Mouse (Mus musculus) stomach, embryonic 16.5 days (tissue): ENCODE results near the gene Fam131b. TPM values are rescaled to one million over a fixed set of nuclear protein-coding genes. Genes with fewer than 3 reads are reported as not detected.

Experiments used
- ATAC-seq: fragments of 200-750 bp; cut with Nextera tagmentation; 2 replicates; pipeline ENCODE4 v1.8.0; 2017; ENCODE audit warnings: moderate number of reproducible peaks, moderate TSS enrichment; ENCODE audit not compliant: insufficient read depth, low FRiP score
- H3K27ac ChIP-seq: fragments of 300-500 bp; sonication (generic); 2 replicates; pipeline ENCODE4 v1.5.1; 2014; ENCODE audit warnings: low read length
- H3K27me3 ChIP-seq: fragments of 300-500 bp; sonication (generic); 2 replicates; pipeline ENCODE4 v1.6.1; 2014; ENCODE audit warnings: low read length, control low read depth, mixed read lengths; ENCODE audit not compliant: control insufficient read depth, insufficient read depth
- H3K36me3 ChIP-seq: fragments of 300-500 bp; sonication (generic); 2 replicates; pipeline ENCODE4 v1.6.1; 2014; ENCODE audit warnings: low read length; ENCODE audit not compliant: control insufficient read depth, insufficient read depth
- H3K4me1 ChIP-seq: fragments of 300-500 bp; sonication (generic); 2 replicates; pipeline ENCODE4 v1.6.1; 2014; ENCODE audit warnings: low read length, control low read depth, mixed read lengths; ENCODE audit not compliant: control insufficient read depth, insufficient read depth
- H3K4me2 ChIP-seq: fragments of 300-500 bp; sonication (generic); 2 replicates; pipeline ENCODE4 v1.6.1; 2014; ENCODE audit warnings: low read depth, low read length, mixed read lengths
- H3K4me3 ChIP-seq: fragments of 300-500 bp; sonication (generic); replicated peaks from 2 replicates; pipeline ENCODE4 v1.5.1; 2014; ENCODE audit warnings: mild to moderate bottlenecking, low read length
- H3K9ac ChIP-seq: fragments of 300-500 bp; sonication (generic); 2 replicates; pipeline ENCODE4 v1.6.1; 2014; ENCODE audit warnings: low read length
- H3K9me3 ChIP-seq: fragments of 300-500 bp; sonication (generic); replicated peaks from 2 replicates; pipeline ENCODE4 v1.6.1; 2016; ENCODE audit warnings: low read length, control low read depth; ENCODE audit not compliant: control insufficient read depth
- WGBS: fragments of 180-500 bp; shearing (Covaris S2); extraction: QIAGEN DNeasy Blood & Tissue Kit; methylation state at CpG from one replicate; pipeline ENCODE4 v1.1.7; 2014; 5-methylcytosine and 5-hydroxymethylcytosine counted together
- polyA plus RNA-seq: library from polyadenylated mRNA; unstranded; fragments of >200 nt; fragmentation: Nextera tagmentation; extraction: Ambion mirVana; gene quantifications from 2 replicates; pipeline ENCODE4 v1.2.1, GENCODE M21; 2015

Fam131b gene
- polyA plus RNA-seq, 1 experiment from 2014 or later: 0.32 TPM

DNA sequence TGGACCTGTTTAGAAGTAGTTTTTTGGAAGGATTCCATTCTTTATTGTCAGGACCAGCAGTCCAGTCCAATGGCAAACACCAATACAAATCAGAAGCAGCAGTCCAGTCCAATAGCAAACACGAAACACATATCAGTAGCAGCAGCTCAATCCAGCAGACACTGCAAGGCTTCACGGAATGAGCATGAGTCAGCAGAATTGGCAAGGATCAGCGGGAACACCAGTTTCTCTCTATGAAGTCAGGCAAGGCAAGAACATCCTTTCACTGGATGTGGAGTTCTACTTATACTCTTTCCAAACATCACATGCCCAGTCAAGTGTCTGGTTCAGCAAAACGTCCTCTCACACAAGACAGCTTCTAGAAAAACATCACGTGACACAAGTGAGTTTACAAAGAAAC lies 15.5 kb upstream of the Fam131b start:
- Histone ChIP-seq H3K9me3 (no peaks in the 10 kb centered on the region), H3K4me2 (no peak overlapping the region), H3K4me1 (no peaks in the 10 kb centered on the region), H3K4me3 (no peak overlapping the region), H3K36me3 (no peaks in the 10 kb centered on the region), H3K9ac (no peak overlapping the region), H3K27me3 (no peaks in the 10 kb centered on the region), H3K27ac (no peak overlapping the region)
- 74% methylated on average over 5 of the region's 5 CpGs for WGBS
- ATAC-seq: no peak

DNA sequence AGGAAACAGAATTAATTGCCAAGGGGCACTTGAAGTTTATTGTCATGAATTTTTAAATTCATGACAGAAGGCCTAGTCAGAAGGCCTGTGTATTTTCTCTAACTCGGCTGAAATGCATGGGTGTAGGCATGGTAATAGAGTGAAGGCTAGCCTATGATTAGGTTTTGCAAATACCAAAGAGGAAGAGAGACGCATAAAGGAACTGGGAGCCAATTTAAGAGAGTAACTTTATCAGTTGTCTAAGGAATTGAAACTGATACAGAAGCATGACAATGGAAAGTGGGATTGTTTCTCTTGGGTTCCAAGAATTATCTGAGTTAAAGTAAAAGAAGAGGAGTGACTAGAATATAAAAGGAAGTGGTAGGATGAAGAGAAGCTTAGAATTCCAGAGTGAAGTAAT lies 14.7 kb upstream of the Fam131b start:
- H3K9ac ChIP-seq: no peak overlapping the region
- H3K4me3 ChIP-seq: no peak overlapping the region
- H3K36me3 ChIP-seq: no peaks in the 10 kb centered on the region
- no peaks in the 10 kb centered on the region for H3K9me3 ChIP-seq
- no peaks in the 10 kb centered on the region for H3K27me3 ChIP-seq
- ATAC-seq: no peak
- no peak overlapping the region for H3K4me2 ChIP-seq
- no peaks in the 10 kb centered on the region for H3K4me1 ChIP-seq
- 84% methylated on average over 2 of the region's 2 CpGs for WGBS
- no peak overlapping the region for H3K27ac ChIP-seq

DNA sequence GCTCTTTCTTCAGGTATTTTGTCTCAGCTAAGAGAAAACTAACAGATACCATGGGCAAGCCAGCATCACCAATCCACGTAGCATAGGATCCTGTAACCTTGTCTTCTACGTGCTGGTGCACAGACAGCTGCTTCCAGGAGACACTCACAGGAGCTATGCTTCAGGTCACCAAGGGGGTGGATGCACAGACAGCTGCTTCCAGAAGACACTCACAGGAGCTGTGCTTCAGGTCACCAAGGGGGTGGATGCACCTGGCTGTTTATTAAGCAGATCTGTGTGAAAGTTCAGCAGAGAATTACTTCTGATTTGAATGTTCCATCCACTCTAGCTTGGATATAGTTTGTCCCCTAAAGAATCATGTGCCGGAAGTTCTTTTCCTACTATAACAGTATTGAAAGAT lies 6.5 kb upstream of the Fam131b start:
- H3K9me3 ChIP-seq: no peaks in the 10 kb centered on the region
- H3K4me3 ChIP-seq: no peak overlapping the region
- H3K4me2 ChIP-seq: no peak overlapping the region
- no peaks in the 10 kb centered on the region for H3K36me3 ChIP-seq
- no peak overlapping the region for H3K9ac ChIP-seq
- H3K27me3 ChIP-seq: no peaks in the 10 kb centered on the region
- no peaks in the 10 kb centered on the region for H3K4me1 ChIP-seq
- no peak overlapping the region for H3K27ac ChIP-seq
- WGBS: 91% methylated on average over 3 of the region's 3 CpGs
- no peak for ATAC-seq

DNA sequence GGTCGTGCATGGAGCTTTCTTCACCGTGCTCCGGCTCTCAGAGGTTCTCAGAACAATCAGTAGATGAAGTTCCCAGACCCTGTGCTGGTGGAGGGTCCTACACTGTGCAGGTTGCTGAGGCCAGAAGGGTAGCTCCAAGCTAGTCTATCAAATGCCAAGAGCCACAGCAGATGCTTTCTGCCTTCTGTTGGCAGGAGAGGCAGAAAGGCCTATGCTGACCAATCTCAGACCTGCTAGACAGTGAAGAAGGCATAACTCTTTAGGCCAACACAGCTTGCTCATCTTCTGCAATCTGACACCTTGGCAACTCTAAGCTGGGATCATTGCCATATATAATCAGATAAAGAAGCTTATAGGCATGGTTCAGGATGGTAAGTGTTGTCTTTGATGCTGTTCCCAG lies 5.8 kb upstream of the Fam131b start:
- Histone ChIP-seq H3K4me3 (no peak overlapping the region), H3K27me3 (0 out of 2 replicates have a peak, but pooled peaks cover 3% of the 10 kb centered on the region), H3K36me3 (no peaks in the 10 kb centered on the region), H3K27ac (no peak overlapping the region), H3K4me2 (no peak overlapping the region), H3K4me1 (no peaks in the 10 kb centered on the region), H3K9me3 (no peaks in the 10 kb centered on the region), H3K9ac (no peak overlapping the region)
- no peak for ATAC-seq
- 70% methylated on average over 3 of the region's 3 CpGs for WGBS

DNA sequence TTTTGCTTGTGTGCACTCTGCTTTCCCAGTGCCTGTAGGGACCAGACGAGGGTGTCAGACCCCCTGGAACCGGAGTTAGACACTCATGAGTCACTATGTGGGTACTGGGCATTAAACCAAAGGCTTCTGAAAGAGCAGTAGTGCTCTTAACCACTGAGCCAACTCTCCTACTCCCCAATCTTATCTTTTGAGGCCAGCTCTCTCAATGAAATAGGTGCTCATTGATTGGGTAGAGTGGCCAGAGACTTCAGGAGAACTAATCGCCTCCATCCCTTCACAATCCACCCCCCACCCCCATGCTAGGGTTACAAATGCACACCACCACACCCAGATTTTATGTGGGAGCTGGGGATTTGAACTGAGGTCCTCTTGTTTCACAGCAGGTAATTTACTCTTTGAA lies 4.3 kb upstream of the Fam131b start:
- WGBS: 77% methylated on average over 3 of the region's 3 CpGs

DNA sequence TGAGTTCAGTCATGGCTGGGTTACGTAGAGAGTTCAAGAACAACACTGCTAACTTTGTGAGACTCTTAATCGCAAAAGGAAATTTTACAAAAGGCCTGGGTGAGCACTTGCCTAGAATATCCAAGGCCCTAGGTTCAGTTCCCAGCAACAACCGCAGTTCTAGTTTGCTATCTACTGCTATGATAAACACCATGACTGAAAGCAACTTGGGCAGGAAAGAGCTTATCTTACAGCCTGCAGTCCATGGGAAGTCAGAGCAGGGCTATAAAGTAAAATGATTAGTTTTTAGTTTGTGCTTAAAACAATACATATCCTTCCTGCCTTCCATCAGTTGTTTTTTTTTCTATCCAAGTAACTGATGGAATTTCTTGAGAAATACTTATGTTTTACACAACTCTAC lies 2.1 kb upstream of the Fam131b start:
- ATAC-seq: no peak
- Histone ChIP-seq H3K4me3 (no peak overlapping the region), H3K27ac (no peak overlapping the region), H3K4me1 (peaks cover 7% of the 10 kb centered on the region), H3K9me3 (no peaks in the 10 kb centered on the region), H3K36me3 (no peaks in the 10 kb centered on the region), H3K4me2 (no peak overlapping the region), H3K9ac (no peak overlapping the region), H3K27me3 (peaks cover 22% of the 10 kb centered on the region)
- WGBS: 85% methylated on average over 3 of the region's 3 CpGs

More for the DNA sequence above, 4.3 kb upstream of the Fam131b start:
- peaks cover 9% of the 10 kb centered on the region for H3K27me3 ChIP-seq
- no peak overlapping the region for H3K27ac ChIP-seq
- no peak overlapping the region for H3K4me2 ChIP-seq
- H3K9me3 ChIP-seq: no peaks in the 10 kb centered on the region
- no peak overlapping the region for H3K4me3 ChIP-seq
- ATAC-seq: no peak
- H3K36me3 ChIP-seq: no peaks in the 10 kb centered on the region
- peaks cover 3% of the 10 kb centered on the region for H3K4me1 ChIP-seq
- no peak overlapping the region for H3K9ac ChIP-seq

DNA sequence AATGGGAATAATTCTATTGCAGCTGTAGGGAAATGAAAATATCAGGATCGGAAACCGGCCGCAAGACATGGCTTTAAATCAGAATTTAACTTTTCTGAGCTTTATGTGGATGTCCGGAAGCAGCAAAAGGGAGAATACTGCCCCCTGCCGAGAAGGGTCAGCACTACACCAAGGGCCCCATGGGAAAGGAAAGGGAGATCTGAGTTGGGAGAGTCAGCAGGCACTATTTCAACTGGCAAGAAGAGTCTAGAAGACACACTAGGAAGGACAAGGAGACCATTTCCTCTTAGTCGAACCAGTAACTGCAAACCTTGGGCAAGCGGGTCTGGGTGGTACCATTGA lies 796 bp upstream of the Fam131b start:
- WGBS: 6% methylated on average over 7 of the region's 7 CpGs
- no peak for ATAC-seq

DNA sequence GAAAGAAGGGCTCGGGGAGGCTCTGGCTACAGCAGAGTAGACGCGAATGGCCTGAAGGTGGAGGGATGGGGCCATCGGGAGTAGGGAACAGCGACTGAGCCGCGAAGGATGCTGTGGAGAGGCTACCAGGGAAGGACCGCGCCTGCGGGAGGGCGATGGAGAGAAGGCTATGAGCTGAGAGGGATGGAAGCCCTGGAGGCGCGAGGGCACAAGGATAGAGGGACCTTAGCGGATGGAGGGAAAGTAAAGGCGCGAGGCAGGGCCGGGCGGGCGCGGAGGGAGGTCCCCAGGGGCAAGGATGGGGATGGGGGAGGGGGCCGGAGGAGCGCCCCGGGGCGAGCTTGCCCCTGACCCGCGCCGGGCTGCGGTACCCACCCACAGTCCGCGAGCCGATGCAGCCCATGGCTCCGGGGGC lies 369 bp downstream of the Fam131b start:
- peaks cover 27% of the 10 kb centered on the region for H3K27me3 ChIP-seq

More for the DNA sequence above, 796 bp upstream of the Fam131b start:
- Histone ChIP-seq H3K27me3 (peaks cover 27% of the 10 kb centered on the region), H3K27ac (no peak overlapping the region), H3K4me2 (peak overlapping the region; percentile 96), H3K36me3 (no peaks in the 10 kb centered on the region), H3K9ac (peak overlapping the region; percentile 56; the same call in 1 of the 2 replicates), H3K4me3 (peak overlapping the region; percentile 60), H3K9me3 (no peaks in the 10 kb centered on the region), H3K4me1 (peaks cover 7% of the 10 kb centered on the region)

DNA sequence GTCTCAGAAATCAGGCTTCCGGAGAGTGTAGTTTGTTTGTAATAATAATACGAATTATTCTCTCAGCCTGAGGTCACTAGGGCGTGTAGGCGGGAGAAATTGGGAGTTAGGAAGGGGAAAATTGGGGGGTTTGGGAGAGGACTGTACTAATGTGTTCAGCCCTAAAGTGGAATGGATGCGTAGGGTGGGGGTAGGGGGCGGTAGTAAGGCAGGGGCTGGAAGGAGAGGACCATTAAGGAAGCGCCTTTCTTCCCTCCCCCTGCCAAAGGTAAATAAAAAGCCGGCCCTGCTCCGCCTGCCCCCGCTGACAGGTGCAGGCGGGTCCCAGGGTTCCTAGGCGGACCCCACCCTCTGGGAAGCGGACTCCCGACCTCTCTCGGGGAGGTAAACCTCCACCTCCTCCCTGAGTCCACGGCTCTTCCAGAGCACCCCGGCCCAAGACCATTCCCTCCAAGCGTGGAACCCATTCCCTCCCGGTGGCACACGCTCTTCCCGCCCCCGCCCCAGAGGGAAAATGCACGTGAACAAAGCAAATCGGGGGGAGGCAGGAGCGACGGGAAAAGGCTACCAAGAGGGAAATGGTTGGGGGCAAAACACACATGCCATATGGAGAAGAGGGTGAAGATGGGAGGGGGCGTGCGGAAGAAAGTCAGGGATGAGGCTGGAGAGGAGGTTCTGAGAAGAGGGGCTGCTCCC lies 924 bp downstream of the Fam131b start:
- H3K9ac ChIP-seq: peak overlapping the region; percentile 56; the same call in 1 of the 2 replicates
- ATAC-seq: 0 out of 2 replicates have a peak, but pooled peaks have one; percentile 27

More for the DNA sequence above, 369 bp downstream of the Fam131b start:
- peaks cover 7% of the 10 kb centered on the region for H3K4me1 ChIP-seq
- peak overlapping the region; percentile 56 for H3K9ac ChIP-seq
- peak overlapping the region; percentile 96 for H3K4me2 ChIP-seq
- WGBS: under 1% methylated on average over 31 of the region's 32 CpGs
- no peaks in the 10 kb centered on the region for H3K36me3 ChIP-seq
- peak overlapping the region; percentile 60 for H3K4me3 ChIP-seq
- H3K27ac ChIP-seq: no peak overlapping the region
- peak; percentile 65 for ATAC-seq
- H3K9me3 ChIP-seq: no peaks in the 10 kb centered on the region

More for the DNA sequence above, 924 bp downstream of the Fam131b start:
- H3K4me1 ChIP-seq: peaks cover 7% of the 10 kb centered on the region
- H3K27me3 ChIP-seq: peaks cover 27% of the 10 kb centered on the region
- H3K36me3 ChIP-seq: no peaks in the 10 kb centered on the region
- no peak overlapping the region for H3K27ac ChIP-seq
- 2% methylated on average over 27 of the region's 28 CpGs for WGBS
- H3K9me3 ChIP-seq: no peaks in the 10 kb centered on the region
- peak overlapping the region; percentile 96 for H3K4me2 ChIP-seq
- peak overlapping the region; percentile 60 for H3K4me3 ChIP-seq
